Mouse (Mus musculus) testis, adult 2 months (tissue): ENCODE data around the gene Rgs7.

ENCODE experiments used
- CTCF ChIP-seq: fragments of 200-500 bp; IDR thresholded peaks from 2 replicates; pipeline ENCODE4 v1.5.1; 2012; ENCODE audit warnings: low read depth, mild to moderate bottlenecking, inconsistent platforms, low read length, moderate library complexity; ENCODE audit not compliant: control insufficient read depth, insufficient read depth, insufficient replicate concordance
- POLR2A ChIP-seq: fragments of 200-500 bp; IDR thresholded peaks from 2 replicates; pipeline ENCODE4 v1.6.1; 2012; ENCODE audit warnings: low read depth, mild to moderate bottlenecking, inconsistent platforms, low read length, moderate library complexity; ENCODE audit not compliant: control insufficient read depth

- TF ChIP-seq CTCF (no peak), POLR2A (no peak)
Observed at GRCm38 (mm10) chr1:175259374-175259773, 232.9 kb downstream of the Rgs7 start.
